Comparison of ENCODE assay signal across 8 mouse cellular contexts in genomic region chr4:45011581-45012104, GRCm38 (mm10). TPM values are rescaled to one million over a fixed set of nuclear protein-coding genes. Genes with fewer than 3 reads are reported as not detected.
A peak's percentile ranks its signal among the peaks of the same experiment; 100 is the strongest.
DNase-seq lines count a peak whose midpoint lies in the region; ATAC-seq and TF ChIP-seq lines count a peak whose summit lies in the region.

No protein-coding gene starts in this region.

- peak; percentile 76 for DNase-seq in adrenal gland, postnatal 25 days
- peak; percentile 79 for DNase-seq in lung, embryonic 14.5 days

- H3K4me1 ChIP-seq in megakaryocyte, embryonic 14.5 days, result peaks cover 38% of the 10 kb centered on the region
- peaks cover 26% of the 10 kb centered on the region for H3K4me1 ChIP-seq in forebrain, embryonic 15.5 days
- H3K4me1 ChIP-seq in hindbrain, embryonic 16.5 days (ENCODE audit: control insufficient read depth, insufficient read depth, low read depth, low read length), result peaks cover 23% of the 10 kb centered on the region
- H3K4me1 ChIP-seq in lung, embryonic 14.5 days (ENCODE audit: insufficient read depth), result peaks cover 5% of the 10 kb centered on the region; the same call in 1 of the 2 replicates
- H3K4me1 ChIP-seq in small intestine, adult 2 months (ENCODE audit: control insufficient read depth, insufficient read depth, insufficient read length, low read length), result no peaks in the 10 kb centered on the region

- H3K27me3 ChIP-seq in megakaryocyte, embryonic 14.5 days (replicated peaks), result no peaks in the 10 kb centered on the region
- H3K27me3 ChIP-seq in forebrain, embryonic 15.5 days, result no peaks in the 10 kb centered on the region
- no peaks in the 10 kb centered on the region for H3K27me3 ChIP-seq in hindbrain, embryonic 16.5 days (replicated peaks; ENCODE audit: control insufficient read depth, insufficient read depth, low read length)
- no peaks in the 10 kb centered on the region for H3K27me3 ChIP-seq in lung, embryonic 14.5 days (ENCODE audit: insufficient read depth, low read length)
- no peaks in the 10 kb centered on the region for H3K27me3 ChIP-seq in small intestine, adult 2 months (ENCODE audit: control insufficient read depth, insufficient read depth, low read length)

- TF ChIP-seq POLR2A in small intestine, adult 2 months (IDR thresholded peaks at IDR 0.05; ENCODE audit: low read depth, low read length), result peak; percentile 44; the same call in 1 of the 2 replicates

- WGBS in forebrain, embryonic 15.5 days, result under 1% methylated on average over 31 of the region's 31 CpGs
- under 1% methylated on average over 30 of the region's 31 CpGs for WGBS in hindbrain, embryonic 16.5 days
- WGBS in lung, embryonic 14.5 days, result under 1% methylated on average over 31 of the region's 31 CpGs
- under 1% methylated on average over 31 of the region's 31 CpGs for WGBS in small intestine, adult 2 months

- H3K4me2 ChIP-seq in forebrain, embryonic 15.5 days (replicated peaks), result peak overlapping the region; percentile 73
- peak overlapping the region; percentile 85 for H3K4me2 ChIP-seq in hindbrain, embryonic 16.5 days (ENCODE audit: low read length)
- H3K4me2 ChIP-seq in lung, embryonic 14.5 days, result peak overlapping the region; percentile 75

- TF ChIP-seq CTCF in lung, embryonic 14.5 days (IDR thresholded peaks at IDR 0.05; ENCODE audit: low read depth), result no peak
- TF ChIP-seq CTCF in small intestine, adult 2 months (IDR thresholded peaks at IDR 0.05; ENCODE audit: extremely low read depth, insufficient read length, insufficient replicate concordance, low read depth, low read length), result no peak

- H3K27ac ChIP-seq in forebrain, embryonic 15.5 days (replicated peaks), result peak overlapping the region; percentile 96
- peak overlapping the region; percentile 92 for H3K27ac ChIP-seq in hindbrain, embryonic 16.5 days (ENCODE audit: low read depth, low read length)
- H3K27ac ChIP-seq in lung, embryonic 14.5 days (ENCODE audit: low read depth), result peak overlapping the region; percentile 98
- H3K27ac ChIP-seq in small intestine, adult 2 months (ENCODE audit: insufficient read depth, low read depth, low read length), result peak overlapping the region; percentile 83

- no peak for ATAC-seq in megakaryocyte, adult 5-6 weeks (ENCODE audit: poor library complexity, severe bottlenecking)
- peak; percentile 79 for ATAC-seq in forebrain, embryonic 15.5 days (replicated peaks)
- ATAC-seq in hindbrain, embryonic 16.5 days, result peak; percentile 70
- peak; percentile 82 for ATAC-seq in lung, embryonic 14.5 days (ENCODE audit: insufficient read depth)
- no peak for ATAC-seq in activated CD4-positive, CD25-positive, alpha-beta regulatory T cell, adult 4 months

- H3K36me3 ChIP-seq in megakaryocyte, embryonic 14.5 days (replicated peaks; ENCODE audit: low read length), result peaks cover 7% of the 10 kb centered on the region
- H3K36me3 ChIP-seq in forebrain, embryonic 15.5 days, result no peaks in the 10 kb centered on the region
- no peaks in the 10 kb centered on the region for H3K36me3 ChIP-seq in hindbrain, embryonic 16.5 days (ENCODE audit: control insufficient read depth, insufficient read depth, low read length)
- no peaks in the 10 kb centered on the region for H3K36me3 ChIP-seq in lung, embryonic 14.5 days (ENCODE audit: insufficient read depth)
- no peaks in the 10 kb centered on the region for H3K36me3 ChIP-seq in small intestine, adult 2 months (ENCODE audit: control insufficient read depth, insufficient read depth, low read length)

- peak overlapping the region; percentile 97 for H3K9ac ChIP-seq in forebrain, embryonic 15.5 days (replicated peaks)
- H3K9ac ChIP-seq in hindbrain, embryonic 16.5 days (ENCODE audit: low read depth, low read length), result peak overlapping the region; percentile 87
- H3K9ac ChIP-seq in lung, embryonic 14.5 days, result peak overlapping the region; percentile 90

- no peaks in the 10 kb centered on the region for H3K9me3 ChIP-seq in megakaryocyte, embryonic 14.5 days
- no peaks in the 10 kb centered on the region for H3K9me3 ChIP-seq in forebrain, embryonic 15.5 days
- H3K9me3 ChIP-seq in hindbrain, embryonic 16.5 days (ENCODE audit: control insufficient read depth, low read length), result no peaks in the 10 kb centered on the region
- H3K9me3 ChIP-seq in lung, embryonic 14.5 days (ENCODE audit: low read depth, low read length), result no peaks in the 10 kb centered on the region

- peak overlapping the region; percentile 93 for H3K4me3 ChIP-seq in megakaryocyte, embryonic 14.5 days (replicated peaks)
- peak overlapping the region; percentile 93 for H3K4me3 ChIP-seq in forebrain, embryonic 15.5 days
- peak overlapping the region; percentile 88 for H3K4me3 ChIP-seq in hindbrain, embryonic 16.5 days (ENCODE audit: low read length)
- H3K4me3 ChIP-seq in lung, embryonic 14.5 days (ENCODE audit: low read depth, low read length), result peak overlapping the region; percentile 79
- peak overlapping the region; percentile 81 for H3K4me3 ChIP-seq in small intestine, adult 2 months (ENCODE audit: low read depth, low read length)

RNA-seq across cellular contexts. Expression of gene Zbtb5, which starts 0.6 kb away (rescaled TPM):
- polyA plus RNA-seq in megakaryocyte, embryonic 14.5 days (2012; ENCODE audit: insufficient read depth, low replicate concordance), result 0.89 TPM in 1 of 2 replicates, not detected in the other
- total RNA-seq in megakaryocyte, adult 5-6 weeks (2015), result 5.6 and 8.0 TPM in 2 replicates
- total RNA-seq in megakaryocyte, adult 5-6 weeks (2017), result 9.0 TPM in 2 replicates
- total RNA-seq in adrenal gland, postnatal 25 days (2021), result 12.8 and 15.3 TPM in 2 replicates
- 46.7 and 46.8 TPM in 2 replicates for polyA plus RNA-seq in forebrain, embryonic 15.5 days (2015; fragmentation: Nextera tagmentation; extraction: Ambion mirVana)
- 36.8 and 39.3 TPM in 2 replicates for polyA plus RNA-seq in hindbrain, embryonic 16.5 days (2015; fragmentation: Nextera tagmentation; extraction: Ambion mirVana)
- polyA plus RNA-seq in lung, embryonic 14.5 days (2014; fragmentation: Nextera tagmentation; extraction: Ambion mirVana), result 22.2 and 23.7 TPM in 2 replicates
- polyA plus RNA-seq in small intestine, adult 2 months (2012; rRNA removed), result 2.0 and 6.3 TPM in 2 replicates
- polyA plus RNA-seq in activated CD4-positive, CD25-positive, alpha-beta regulatory T cell, adult 4 months (2017; shearing (Covaris generic)), result 1 to 10 TPM; 6.5 to 8.9 TPM

RNA-seq across cellular contexts. Expression of gene Polr1e, which starts 6.7 kb away (rescaled TPM):
- 2.7 TPM in 1 of 2 replicates, not detected in the other for polyA plus RNA-seq in megakaryocyte, embryonic 14.5 days (2012; ENCODE audit: insufficient read depth, low replicate concordance)
- total RNA-seq in megakaryocyte, adult 5-6 weeks (2015), result 25.3 and 25.9 TPM in 2 replicates
- 21.0 and 24.3 TPM in 2 replicates for total RNA-seq in megakaryocyte, adult 5-6 weeks (2017)
- total RNA-seq in adrenal gland, postnatal 25 days (2021), result 13.1 and 14.3 TPM in 2 replicates
- polyA plus RNA-seq in forebrain, embryonic 15.5 days (2015; fragmentation: Nextera tagmentation; extraction: Ambion mirVana), result 31.0 and 34.8 TPM in 2 replicates
- polyA plus RNA-seq in hindbrain, embryonic 16.5 days (2015; fragmentation: Nextera tagmentation; extraction: Ambion mirVana), result 26.8 and 31.5 TPM in 2 replicates
- polyA plus RNA-seq in lung, embryonic 14.5 days (2014; fragmentation: Nextera tagmentation; extraction: Ambion mirVana), result 40.1 and 43.3 TPM in 2 replicates
- 1.8 and 2.3 TPM in 2 replicates for polyA plus RNA-seq in small intestine, adult 2 months (2012; rRNA removed)
- polyA plus RNA-seq in activated CD4-positive, CD25-positive, alpha-beta regulatory T cell, adult 4 months (2017; shearing (Covaris generic)), result 10 to 100 TPM; 39.7 to 56.8 TPM

RNA-seq across cellular contexts. Expression of gene Grhpr, which starts 30.4 kb away (rescaled TPM):
- polyA plus RNA-seq in megakaryocyte, embryonic 14.5 days (2012; ENCODE audit: insufficient read depth, low replicate concordance), result 37.4 and 99.0 TPM in 2 replicates
- 6.5 and 7.0 TPM in 2 replicates for total RNA-seq in megakaryocyte, adult 5-6 weeks (2015)
- total RNA-seq in megakaryocyte, adult 5-6 weeks (2017), result 2.7 and 2.8 TPM in 2 replicates
- total RNA-seq in adrenal gland, postnatal 25 days (2021), result 196 and 217 TPM in 2 replicates
- 20.7 and 21.1 TPM in 2 replicates for polyA plus RNA-seq in forebrain, embryonic 15.5 days (2015; fragmentation: Nextera tagmentation; extraction: Ambion mirVana)
- polyA plus RNA-seq in hindbrain, embryonic 16.5 days (2015; fragmentation: Nextera tagmentation; extraction: Ambion mirVana), result 33.5 and 33.7 TPM in 2 replicates
- 46.2 and 50.1 TPM in 2 replicates for polyA plus RNA-seq in lung, embryonic 14.5 days (2014; fragmentation: Nextera tagmentation; extraction: Ambion mirVana)
- polyA plus RNA-seq in small intestine, adult 2 months (2012; rRNA removed), result 32.6 and 32.9 TPM in 2 replicates
- 10 to 100 TPM; 16.1 to 26.4 TPM for polyA plus RNA-seq in activated CD4-positive, CD25-positive, alpha-beta regulatory T cell, adult 4 months (2017; shearing (Covaris generic))

Comparison
In these comparisons a context has a peak if more than half of its experiments do, and no peak if none do; other contexts are left out.
1. ATAC-seq: peak in forebrain, embryonic 15.5 days (single experiment), hindbrain, embryonic 16.5 days (single experiment) and lung, embryonic 14.5 days (single experiment); none in megakaryocyte, adult 5-6 weeks (single experiment) and activated CD4-positive, CD25-positive, alpha-beta regulatory T cell, adult 4 months (single experiment).
2. Peak in every context shown above with its lines, with median percentiles within 50 percentile points of each other: H3K4me3 ChIP-seq, H3K27ac ChIP-seq, H3K4me2 ChIP-seq and H3K9ac ChIP-seq.